Mouse (Mus musculus): ENCODE measurements at regions not wholly inside any gene's neighbourhood (a gene's known extent, or its start where the extent isn't known, plus 50 kb on each side); places are given as distances from the start of the nearest gene placed in this dataset.

- Histone ChIP-seq H3K79me2 (ENCODE audit: control insufficient read depth, insufficient read depth) (no peaks in the 10 kb centered on the region), H3K36me3 (ENCODE audit: control insufficient read depth, insufficient read depth) (no peaks in the 10 kb centered on the region), H3K4me3 (no peak overlapping the region), H3ac (ENCODE audit: control insufficient read depth, insufficient read length) (no peak overlapping the region), H3K4me2 (ENCODE audit: low read depth) (no peak overlapping the region), H3K27me3 (ENCODE audit: control insufficient read depth, insufficient read depth, insufficient read length) (no peaks in the 10 kb centered on the region)
- no peak for TF ChIP-seq E2F4 (IDR thresholded peaks at IDR 0.05; ENCODE audit: insufficient read depth)
- TF ChIP-seq POLR2AphosphoS2 (IDR thresholded peaks at IDR 0.05; ENCODE audit: insufficient read length, low read depth): no peak
- TF ChIP-seq SRF (IDR thresholded peaks at IDR 0.05; ENCODE audit: control insufficient read depth, insufficient read length, low read depth): no peak
- TF ChIP-seq CEBPB (IDR thresholded peaks at IDR 0.05; ENCODE audit: insufficient read depth, poor library complexity, severe bottlenecking): no peak
- TF ChIP-seq MYOG (IDR thresholded peaks at IDR 0.05; ENCODE audit: control insufficient read depth in 1 of 3, insufficient read depth in 1 of 3, insufficient read length in 2 of 3, low read depth in 2 of 3): no peak
- no peak for TF ChIP-seq USF1 (IDR thresholded peaks at IDR 0.05; ENCODE audit: low read depth)
- TF ChIP-seq POLR2A (IDR thresholded peaks at IDR 0.05; ENCODE audit: insufficient read length, low read depth): no peak
These were observed 377.7 kb upstream of the Gria1 start for GRCm38 (mm10) chr11:56633445-56633844.

DNA sequence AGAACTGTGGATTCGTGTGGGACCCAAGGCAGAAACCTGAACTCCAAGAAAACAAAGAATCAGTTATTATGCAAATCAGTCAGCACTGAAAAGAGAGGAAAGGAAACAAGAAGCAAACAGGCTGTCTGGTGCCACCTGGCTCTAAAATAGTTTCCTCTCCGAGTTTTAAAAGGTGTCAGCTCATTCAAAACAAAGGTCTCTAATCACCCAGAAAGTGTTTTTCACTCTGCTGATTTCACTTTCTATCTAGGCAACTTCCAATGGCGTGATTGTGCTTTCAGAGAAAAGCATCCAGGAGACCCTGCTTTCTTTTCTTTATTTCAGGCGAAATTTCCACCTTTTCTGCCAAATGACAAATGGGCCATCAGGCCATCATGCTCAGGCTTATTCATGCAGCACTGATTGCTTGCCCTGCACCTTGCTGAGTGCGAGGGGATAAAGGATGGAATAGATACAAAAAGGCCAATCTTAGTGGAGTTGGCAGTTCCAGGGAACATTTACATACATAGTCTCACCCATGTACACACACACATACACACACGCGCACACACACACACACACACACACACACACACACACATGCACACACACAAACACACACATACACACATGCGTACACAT is 374.5 kb upstream of the Gria1 start:
- Histone ChIP-seq H3K4me3 (no peak overlapping the region), H3K4me2 (ENCODE audit: low read depth) (no peak overlapping the region), H3K36me3 (ENCODE audit: control insufficient read depth, insufficient read depth) (no peaks in the 10 kb centered on the region), H3K79me2 (ENCODE audit: control insufficient read depth, insufficient read depth) (no peaks in the 10 kb centered on the region), H3K27me3 (ENCODE audit: control insufficient read depth, insufficient read depth, insufficient read length) (no peaks in the 10 kb centered on the region), H3ac (ENCODE audit: control insufficient read depth, insufficient read length) (no peak overlapping the region)
- TF ChIP-seq SRF (IDR thresholded peaks at IDR 0.05; ENCODE audit: control insufficient read depth, insufficient read length, low read depth) (no peak), POLR2AphosphoS2 (IDR thresholded peaks at IDR 0.05; ENCODE audit: insufficient read length, low read depth) (no peak), USF1 (IDR thresholded peaks at IDR 0.05; ENCODE audit: low read depth) (no peak), E2F4 (IDR thresholded peaks at IDR 0.05; ENCODE audit: insufficient read depth) (no peak), CEBPB (IDR thresholded peaks at IDR 0.05; ENCODE audit: insufficient read depth, poor library complexity, severe bottlenecking) (no peak), REST (IDR thresholded peaks at IDR 0.05; ENCODE audit: insufficient read depth, insufficient read length) (no peak), TCF12 (IDR thresholded peaks at IDR 0.05; ENCODE audit: insufficient read depth, poor library complexity, severe bottlenecking) (no peak), MYOG (IDR thresholded peaks at IDR 0.05; ENCODE audit: control insufficient read depth in 1 of 3, insufficient read depth in 1 of 3, insufficient read length in 2 of 3, low read depth in 2 of 3) (no peak), TCF3 (IDR thresholded peaks at IDR 0.05; ENCODE audit: insufficient read length, low read depth) (no peak), MAX (IDR thresholded peaks at IDR 0.05; ENCODE audit: low read depth) (no peak), MYOD1 (IDR thresholded peaks at IDR 0.05; ENCODE audit: control insufficient read depth in 1 of 3, insufficient read length in 2 of 3, low read depth in 2 of 3) (no peak)

DNA sequence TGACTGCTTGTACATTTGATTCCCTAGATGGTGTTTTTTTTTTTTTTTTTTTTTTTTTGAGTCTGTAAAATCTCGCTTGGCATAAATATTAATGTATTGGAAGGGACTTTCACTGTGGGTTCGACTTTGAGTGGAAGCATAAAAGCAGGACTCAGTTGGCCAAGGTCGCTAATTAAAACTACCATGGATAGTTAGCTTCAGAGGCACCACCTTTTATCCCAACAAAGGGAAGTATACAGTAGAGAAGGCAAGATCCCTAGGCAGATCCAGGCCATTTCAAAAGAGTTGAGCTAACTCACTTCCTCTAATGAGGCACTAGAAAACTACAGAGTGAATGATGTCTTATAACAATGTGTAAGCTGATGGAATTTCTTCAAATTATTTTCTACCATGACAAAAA is 369.5 kb upstream of the Gria1 start:
- TF ChIP-seq USF1 (IDR thresholded peaks at IDR 0.05; ENCODE audit: low read depth): no peak
- no peak for TF ChIP-seq CEBPB (IDR thresholded peaks at IDR 0.05; ENCODE audit: insufficient read depth, poor library complexity, severe bottlenecking)
- Histone ChIP-seq H3K36me3 (ENCODE audit: control insufficient read depth, insufficient read depth) (no peaks in the 10 kb centered on the region), H3K4me2 (ENCODE audit: low read depth) (no peak overlapping the region), H3K4me3 (no peak overlapping the region), H3K79me2 (ENCODE audit: control insufficient read depth, insufficient read depth) (no peaks in the 10 kb centered on the region), H3K27me3 (ENCODE audit: control insufficient read depth, insufficient read depth, insufficient read length) (no peaks in the 10 kb centered on the region), H3ac (ENCODE audit: control insufficient read depth, insufficient read length) (no peak overlapping the region)

Measured in myocyte (in vitro differentiated cells).